Mouse (Mus musculus) liver, embryonic 11.5 days (tissue): ENCODE data around the gene Pak4. TPM values are rescaled to one million over a fixed set of nuclear protein-coding genes. Genes with fewer than 3 reads are reported as not detected.
"Not testable (repeated sequence)": the region's sequence is repeated elsewhere in the genome, so short reads cannot be mapped to it uniquely, and the experiment has no call there.

Experiments
- ATAC-seq: fragments of 200-750 bp; cut with Nextera tagmentation; replicated peaks from 2 replicates; pipeline ENCODE4 v1.8.0; 2017; ENCODE audit warnings: moderate number of reproducible peaks, mild to moderate bottlenecking, moderate TSS enrichment, moderate library complexity; ENCODE audit not compliant: low FRiP score
- DNase-seq: peaks from one replicate; pipeline ENCODE4 v3.0.0-alpha.2; 2017; ENCODE audit warnings: low spot score
- H3K27ac ChIP-seq: fragments of 300-500 bp; sonication (generic); 2 replicates; pipeline ENCODE4 v1.5.1; 2014; ENCODE audit warnings: mild to moderate bottlenecking, low read depth, low read length, control low read depth
- H3K27me3 ChIP-seq: fragments of 300-500 bp; sonication (generic); replicated peaks from 2 replicates; pipeline ENCODE4 v1.6.1; 2014; ENCODE audit warnings: low read length, mixed read lengths; ENCODE audit not compliant: control insufficient read depth, insufficient read depth
- H3K36me3 ChIP-seq: fragments of 300-500 bp; sonication (generic); 2 replicates; pipeline ENCODE4 v1.6.1; 2014; ENCODE audit warnings: mild to moderate bottlenecking, low read length, moderate library complexity, mixed read lengths; ENCODE audit not compliant: control insufficient read depth, insufficient read depth
- H3K4me1 ChIP-seq: fragments of 300-500 bp; sonication (generic); replicated peaks from 2 replicates; pipeline ENCODE4 v1.6.1; 2014; ENCODE audit warnings: low read length, mixed read lengths; ENCODE audit not compliant: control insufficient read depth, insufficient read depth
- H3K4me2 ChIP-seq: fragments of 300-500 bp; sonication (generic); 2 replicates; pipeline ENCODE4 v1.6.1; 2014; ENCODE audit warnings: mild to moderate bottlenecking, control low read depth, moderate library complexity
- H3K4me3 ChIP-seq: fragments of 300-500 bp; sonication (generic); 2 replicates; pipeline ENCODE4 v1.5.1; 2014; ENCODE audit warnings: low read depth, low read length, control low read depth
- H3K9ac ChIP-seq: fragments of 300-500 bp; sonication (generic); 2 replicates; pipeline ENCODE4 v1.6.1; 2014; ENCODE audit warnings: low read depth, low read length, control low read depth
- H3K9me3 ChIP-seq: fragments of 300-500 bp; sonication (generic); 2 replicates; pipeline ENCODE4 v1.6.1; 2016; ENCODE audit warnings: low read length, inconsistent platforms, mixed read lengths; ENCODE audit not compliant: control insufficient read depth
- WGBS: fragments of 180-500 bp; shearing (Covaris S2); extraction: QIAGEN DNeasy Blood & Tissue Kit; methylation state at CpG from one replicate; pipeline ENCODE4 v1.1.7; 2014; 5-methylcytosine and 5-hydroxymethylcytosine counted together
- polyA plus RNA-seq: library from polyadenylated mRNA; unstranded; fragments of >200 nt; fragmentation: Nextera tagmentation; extraction: Ambion mirVana; gene quantifications from 2 replicates; pipeline ENCODE4 v1.2.1, GENCODE M21; 2014

Gene Pak4
- polyA plus RNA-seq, 1 experiment from 2014 or later, result 34.0 TPM

GRCm38 (mm10) chr7:28624791-28625190 is 26.8 kb upstream of the Pak4 start:
- Histone ChIP-seq H3K9ac (no peak overlapping the region), H3K9me3 (no peaks in the 10 kb centered on the region), H3K4me1 (no peaks in the 10 kb centered on the region), H3K4me2 (no peak overlapping the region), H3K27me3 (peaks cover 11% of the 10 kb centered on the region), H3K4me3 (no peak overlapping the region), H3K27ac (no peak overlapping the region), H3K36me3 (no peaks in the 10 kb centered on the region)
- ATAC-seq (no peak), DNase-seq (no peak)
- 76% methylated on average over 5 of the region's 5 CpGs for WGBS

DNA sequence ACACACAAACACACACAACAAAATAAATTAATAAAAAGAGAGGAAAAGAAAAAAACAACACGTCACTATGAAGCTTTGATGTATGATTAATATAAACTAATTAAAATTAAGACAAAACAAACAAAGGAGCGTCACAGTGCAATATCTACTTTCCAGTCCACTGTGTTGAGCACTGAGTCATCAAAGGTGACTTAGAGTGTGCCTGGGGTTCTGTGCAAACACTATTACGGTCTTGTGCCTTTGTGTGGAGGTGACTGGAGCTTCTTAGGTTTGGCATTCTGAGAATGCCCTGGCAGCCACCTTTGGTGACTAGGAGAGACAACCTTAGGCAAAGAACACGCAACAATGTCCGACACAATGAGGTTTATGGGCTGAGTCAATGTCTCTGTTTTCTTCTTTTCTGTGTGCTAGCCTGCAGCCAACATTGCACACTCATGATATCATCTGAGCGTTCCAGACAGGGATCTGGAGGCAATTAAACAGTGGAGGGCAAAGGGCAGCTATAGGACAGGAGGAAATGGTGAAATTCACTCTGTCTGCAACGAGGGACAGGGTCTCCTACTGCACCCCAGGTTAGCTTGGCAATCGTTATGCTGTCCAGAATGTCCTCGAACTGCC is 21.2 kb upstream of the Pak4 start:
- Histone ChIP-seq H3K36me3 (no peaks in the 10 kb centered on the region), H3K4me1 (no peaks in the 10 kb centered on the region), H3K27me3 (no peaks in the 10 kb centered on the region), H3K4me3 (no peak overlapping the region), H3K4me2 (no peak overlapping the region), H3K9me3 (no peaks in the 10 kb centered on the region), H3K9ac (no peak overlapping the region), H3K27ac (no peak overlapping the region)
- ATAC-seq (no peak), DNase-seq (no peak)
- WGBS, result 60% methylated on average over 9 of the region's 9 CpGs

GRCm38 (mm10) chr7:28605951-28606350 is 8.0 kb upstream of the Pak4 start:
- Histone ChIP-seq H3K4me2 (no peak overlapping the region), H3K9me3 (no peaks in the 10 kb centered on the region), H3K4me1 (no peaks in the 10 kb centered on the region; the same call in 1 of the 2 replicates), H3K27me3 (no peaks in the 10 kb centered on the region), H3K27ac (no peak overlapping the region), H3K36me3 (no peaks in the 10 kb centered on the region), H3K4me3 (no peak overlapping the region), H3K9ac (no peak overlapping the region)
- ATAC-seq (no peak), DNase-seq (no peak)
- 79% methylated on average over 8 of the region's 8 CpGs for WGBS

DNA sequence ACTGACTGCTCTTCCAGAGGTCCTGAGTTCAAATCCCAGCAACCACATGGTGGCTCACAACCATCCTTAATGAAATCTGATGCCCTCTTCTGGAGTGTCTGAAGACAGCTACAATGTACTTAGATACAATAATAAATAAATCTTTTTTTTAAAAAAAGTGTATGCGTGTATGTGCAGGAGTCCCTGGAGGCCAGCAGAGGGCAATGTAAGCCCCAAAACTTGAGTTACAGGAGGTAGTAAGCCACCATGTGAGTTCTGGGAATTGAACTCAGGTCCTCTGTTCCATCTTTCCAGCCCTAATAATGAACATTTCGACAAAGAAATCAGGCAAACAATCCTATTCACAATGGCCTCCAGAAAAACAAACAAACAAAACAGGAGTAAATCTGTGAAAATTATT is 5.8 kb upstream of the Pak4 start:
- not testable (repeated sequence) for H3K36me3 ChIP-seq, H3K9me3 ChIP-seq, H3K27ac ChIP-seq, DNase-seq, H3K4me3 ChIP-seq, H3K4me2 ChIP-seq, H3K27me3 ChIP-seq, H3K9ac ChIP-seq, ATAC-seq, H3K4me1 ChIP-seq
- WGBS, result 70% methylated on average over 2 of the region's 2 CpGs

DNA sequence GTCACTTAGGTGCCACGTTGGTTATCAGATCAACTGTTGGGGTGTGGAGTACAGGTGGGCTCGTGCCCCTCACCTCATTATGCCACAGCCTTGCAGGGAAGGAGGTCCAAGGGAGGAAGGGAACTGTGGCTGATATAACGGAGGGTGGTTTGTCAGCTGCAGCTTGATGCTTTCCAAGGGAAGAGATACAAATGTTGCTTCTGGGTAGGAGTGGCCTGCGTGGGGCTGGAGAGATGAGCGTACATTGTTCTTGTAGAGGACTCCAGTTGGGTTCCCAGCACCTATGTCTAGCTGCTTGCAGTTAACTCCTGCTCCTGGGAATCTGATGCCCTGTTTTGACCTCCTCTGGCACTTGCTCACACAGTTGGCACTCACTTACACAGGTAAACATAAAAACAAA is 5.2 kb upstream of the Pak4 start:
- no peak for DNase-seq
- Histone ChIP-seq H3K4me3 (no peak overlapping the region), H3K27me3 (no peaks in the 10 kb centered on the region), H3K9me3 (no peaks in the 10 kb centered on the region), H3K4me2 (no peak overlapping the region), H3K4me1 (no peaks in the 10 kb centered on the region; the same call in 1 of the 2 replicates), H3K36me3 (no peaks in the 10 kb centered on the region), H3K9ac (no peak overlapping the region), H3K27ac (no peak overlapping the region)
- no peak for ATAC-seq
- WGBS, result 68% methylated on average over 5 of the region's 5 CpGs

GRCm38 (mm10) chr7:28601668-28602067 is 3.7 kb upstream of the Pak4 start:
- no peak for DNase-seq
- WGBS, result 23% methylated on average over 7 of the region's 7 CpGs

DNA sequence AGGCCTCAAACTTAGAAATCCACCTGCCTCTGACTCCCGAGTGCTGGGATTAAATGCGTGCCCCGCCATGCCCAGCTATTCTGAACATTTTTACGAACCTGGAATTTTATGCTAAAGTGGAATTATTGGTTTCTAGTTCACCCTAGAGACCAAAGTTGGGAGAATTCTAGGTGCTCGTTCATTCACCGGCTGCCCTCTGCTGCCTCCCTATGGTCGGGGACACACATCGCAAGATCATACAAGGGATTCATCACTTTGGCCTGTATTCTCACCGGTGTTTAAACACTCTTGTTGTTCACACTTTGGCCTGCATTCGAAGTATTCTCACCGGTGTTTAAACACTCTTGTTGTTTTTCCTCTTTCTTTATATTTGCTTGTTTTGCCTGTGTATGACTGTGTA is 3.0 kb upstream of the Pak4 start:
- Histone ChIP-seq H3K27ac (no peak overlapping the region), H3K4me2 (no peak overlapping the region), H3K36me3 (no peaks in the 10 kb centered on the region), H3K4me1 (peaks cover 13% of the 10 kb centered on the region), H3K4me3 (no peak overlapping the region), H3K27me3 (no peaks in the 10 kb centered on the region), H3K9ac (no peak overlapping the region), H3K9me3 (no peaks in the 10 kb centered on the region)
- DNase-seq, result no peak
- ATAC-seq, result no peak
- 11% methylated on average over 11 of the region's 11 CpGs for WGBS

More at GRCm38 (mm10) chr7:28601668-28602067, 3.7 kb upstream of the Pak4 start:
- Histone ChIP-seq H3K27ac (no peak overlapping the region), H3K4me3 (no peak overlapping the region), H3K27me3 (no peaks in the 10 kb centered on the region), H3K36me3 (no peaks in the 10 kb centered on the region), H3K4me1 (peaks cover 6% of the 10 kb centered on the region), H3K9ac (no peak overlapping the region), H3K4me2 (no peak overlapping the region), H3K9me3 (no peaks in the 10 kb centered on the region)
- no peak for ATAC-seq

DNA sequence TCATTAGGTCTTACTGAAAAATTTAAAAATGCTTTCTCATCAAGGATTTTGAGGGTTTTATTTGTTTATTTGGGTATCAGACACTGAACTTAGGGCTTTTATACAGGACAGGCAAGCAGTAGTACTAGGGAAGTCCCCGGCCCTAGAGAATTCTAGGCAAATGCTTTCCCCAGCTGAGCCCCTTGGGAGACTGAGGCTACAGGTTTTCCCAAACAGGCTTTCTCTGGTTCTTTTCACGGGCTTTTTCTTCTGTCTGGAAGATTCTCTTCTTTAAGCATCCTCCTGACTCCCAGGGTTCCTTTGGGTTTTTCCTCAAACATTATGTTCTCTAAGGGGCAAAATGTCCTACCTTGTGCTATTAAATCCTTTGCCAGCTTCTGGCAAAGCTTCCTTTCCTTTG is 966 bp upstream of the Pak4 start:
- no peak overlapping the region for H3K9ac ChIP-seq
- H3K4me3 ChIP-seq, result no peak overlapping the region
- H3K27ac ChIP-seq, result no peak overlapping the region
- no peaks in the 10 kb centered on the region for H3K27me3 ChIP-seq
- DNase-seq (no peak), ATAC-seq (no peak)
- no peaks in the 10 kb centered on the region for H3K9me3 ChIP-seq
- peaks cover 5% of the 10 kb centered on the region; the same call in 1 of the 2 replicates for H3K36me3 ChIP-seq
- no peak overlapping the region for H3K4me2 ChIP-seq
- 69% methylated on average over 2 of the region's 2 CpGs for WGBS
- peaks cover 32% of the 10 kb centered on the region for H3K4me1 ChIP-seq

GRCm38 (mm10) chr7:28597277-28597570 is 761 bp downstream of the Pak4 start:
- peak overlapping the region; percentile 88 for H3K4me2 ChIP-seq
- H3K4me1 ChIP-seq, result peaks cover 50% of the 10 kb centered on the region
- 9% methylated on average over 9 of the region's 9 CpGs for WGBS
- no peaks in the 10 kb centered on the region for H3K9me3 ChIP-seq
- peak overlapping the region; percentile 82 for H3K4me3 ChIP-seq
- DNase-seq (no peak), ATAC-seq (no peak)
- H3K9ac ChIP-seq, result peak overlapping the region; percentile 79
- no peaks in the 10 kb centered on the region for H3K27me3 ChIP-seq
- peak overlapping the region; percentile 89 for H3K27ac ChIP-seq
- H3K36me3 ChIP-seq, result peaks cover 7% of the 10 kb centered on the region; the same call in 1 of the 2 replicates
